Mouse (Mus musculus): ENCODE data around the gene Casc3. TPM values are rescaled to one million over a fixed set of nuclear protein-coding genes. Genes with fewer than 3 reads are reported as not detected.

The Casc3 gene
- total RNA-seq (2021) = 10 to 100 TPM; 57.0 to 58.4 TPM
- long read RNA-seq, transcript Casc3-204 (14 exons, 3,741 nt) = major isoform, 69 of 99 reads
- long read RNA-seq, partial matches to known transcripts = 15 of 99 reads
- long read RNA-seq, other reads (novel, unspliced or antisense) = 15 of 99 reads

- DNase-seq (ENCODE audit: low spot score in 2 of 2) = no peak
These were observed at the start of gene Casc3 for GRCm38 (mm10) chr11:98804605-98805004. Casc3 (plus strand) TSS chr11:98804905.

GRCm38 (mm10) chr11:98755726-98756380, 48.9 kb upstream of the Casc3 start:
- DNase-seq (ENCODE audit: low spot score in 2 of 2) = no peak

GRCm38 (mm10) chr11:98756711-98757110, 48.0 kb upstream of the Casc3 start:
- DNase-seq (ENCODE audit: low spot score in 2 of 2) = no peak

- DNase-seq (ENCODE audit: low spot score in 2 of 2) = no peak
These were observed 42.8 kb upstream of the Casc3 start for GRCm38 (mm10) chr11:98761939-98762338.

- DNase-seq (ENCODE audit: low spot score in 2 of 2) = peak in 1 of 2 experiments; percentile 62
These were observed 41.8 kb upstream of the Casc3 start for GRCm38 (mm10) chr11:98762756-98763501.

- DNase-seq (ENCODE audit: low spot score in 2 of 2) = no peak
These were observed 41.2 kb upstream of the Casc3 start for GRCm38 (mm10) chr11:98763502-98763861.

- DNase-seq (ENCODE audit: low spot score in 2 of 2) = no peak
These were observed 40.6 kb upstream of the Casc3 start for GRCm38 (mm10) chr11:98764091-98764490.

GRCm38 (mm10) chr11:98764746-98765145, 40.0 kb upstream of the Casc3 start:
- DNase-seq (ENCODE audit: low spot score in 2 of 2) = no peak

GRCm38 (mm10) chr11:98765421-98766309, 39.0 kb upstream of the Casc3 start:
- DNase-seq (ENCODE audit: low spot score in 2 of 2) = no peak

GRCm38 (mm10) chr11:98766346-98766745, 38.4 kb upstream of the Casc3 start:
- DNase-seq (ENCODE audit: low spot score in 2 of 2) = no peak

GRCm38 (mm10) chr11:98766816-98767215, 37.9 kb upstream of the Casc3 start:
- no peak for DNase-seq (ENCODE audit: low spot score in 2 of 2)

GRCm38 (mm10) chr11:98767276-98767675, 37.4 kb upstream of the Casc3 start:
- DNase-seq (ENCODE audit: low spot score in 2 of 2) = peak in 1 of 2 experiments; percentile 60

- DNase-seq (ENCODE audit: low spot score in 2 of 2) = peak in 1 of 2 experiments; percentile 41
These were observed 37.0 kb upstream of the Casc3 start for GRCm38 (mm10) chr11:98767713-98768112.

GRCm38 (mm10) chr11:98768127-98769006, 36.3 kb upstream of the Casc3 start:
- peak in 1 of 2 experiments; percentile 41 for DNase-seq (ENCODE audit: low spot score in 2 of 2)

GRCm38 (mm10) chr11:98769007-98769954, 35.4 kb upstream of the Casc3 start:
- peak in 1 of 2 experiments; percentile 43 for DNase-seq (ENCODE audit: low spot score in 2 of 2)

GRCm38 (mm10) chr11:98770096-98770975, 34.4 kb upstream of the Casc3 start:
- peak in 1 of 2 experiments; percentile 82 for DNase-seq (ENCODE audit: low spot score in 2 of 2)

- DNase-seq (ENCODE audit: low spot score in 2 of 2) = peak in 1 of 2 experiments; percentile 47
These were observed 33.6 kb upstream of the Casc3 start for GRCm38 (mm10) chr11:98771131-98771530.

Measured in layer of hippocampus, adult 18-20 months (tissue).